Comparison of ENCODE assay signal across 8 mouse cellular contexts in genomic region chr5:92353517-92353916, GRCm38 (mm10). TPM values are rescaled to one million over a fixed set of nuclear protein-coding genes. Genes with fewer than 3 reads are reported as not detected.
A peak's percentile ranks its signal among the peaks of the same experiment; 100 is the strongest.
DNase-seq lines count a peak whose midpoint lies in the region; ATAC-seq and TF ChIP-seq lines count a peak whose summit lies in the region.

No protein-coding gene starts in this region.

- DNase-seq in midbrain, embryonic 14.5 days = peak; percentile 18
- DNase-seq in natural killer cell, adult 2 months (ENCODE audit: low spot score in 2 of 2) = peak; percentile 60 to 67
- DNase-seq in embryo, embryonic 11 days = no peak
- no peak for DNase-seq in urinary bladder, adult 2 months (ENCODE audit: low spot score)

- H3K36me3 ChIP-seq in midbrain, embryonic 14.5 days (ENCODE audit: control insufficient read depth, insufficient read depth, low read length) = no peaks in the 10 kb centered on the region
- H3K36me3 ChIP-seq in midbrain, embryonic 16.5 days (ENCODE audit: control insufficient read depth, insufficient read depth, low read length) = no peaks in the 10 kb centered on the region
- no peaks in the 10 kb centered on the region for H3K36me3 ChIP-seq in heart, embryonic 12.5 days
- no peaks in the 10 kb centered on the region for H3K36me3 ChIP-seq in limb, embryonic 15.5 days

- peaks cover 3% of the 10 kb centered on the region; the same call in 1 of the 2 replicates for H3K27me3 ChIP-seq in midbrain, embryonic 14.5 days (ENCODE audit: control insufficient read depth, insufficient read depth, low read length)
- H3K27me3 ChIP-seq in midbrain, embryonic 16.5 days (ENCODE audit: control insufficient read depth, insufficient read depth, low read depth, low read length) = no peaks in the 10 kb centered on the region
- H3K27me3 ChIP-seq in heart, embryonic 12.5 days (replicated peaks) = no peaks in the 10 kb centered on the region
- no peaks in the 10 kb centered on the region for H3K27me3 ChIP-seq in limb, embryonic 15.5 days

- no peak overlapping the region for H3K4me3 ChIP-seq in midbrain, embryonic 14.5 days (replicated peaks; ENCODE audit: low read depth, low read length)
- H3K4me3 ChIP-seq in midbrain, embryonic 16.5 days (ENCODE audit: low read depth, low read length) = no peak overlapping the region
- peak overlapping the region; percentile 65 for H3K4me3 ChIP-seq in bone marrow macrophage, adult 2 months (ENCODE audit: insufficient read depth, low read length)
- peak overlapping the region; percentile 49 for H3K4me3 ChIP-seq in heart, embryonic 12.5 days
- H3K4me3 ChIP-seq in limb, embryonic 15.5 days = peak overlapping the region; percentile 28

- no peak for TF ChIP-seq POLR2A in bone marrow macrophage, adult 2 months (IDR thresholded peaks at IDR 0.05; ENCODE audit: borderline replicate concordance, low read depth, low read length)

- 63% methylated on average over 11 of the region's 11 CpGs for WGBS in midbrain, embryonic 14.5 days
- whole genome bisulfite sequencing in midbrain, embryonic 16.5 days = 50% methylated on average over 11 of the region's 11 CpGs
- WGBS in heart, embryonic 12.5 days = 15% methylated on average over 11 of the region's 11 CpGs
- WGBS in limb, embryonic 15.5 days = 33% methylated on average over 11 of the region's 11 CpGs

- no peak for ATAC-seq in midbrain, embryonic 14.5 days (ENCODE audit: low FRiP score, low TSS enrichment)
- ATAC-seq in midbrain, embryonic 16.5 days = no peak
- ATAC-seq in heart, embryonic 12.5 days (ENCODE audit: insufficient number of reproducible peaks, low FRiP score) = no peak
- ATAC-seq in limb, embryonic 15.5 days (ENCODE audit: insufficient number of reproducible peaks, low FRiP score, low TSS enrichment, low read depth) = no peak

- H3K4me1 ChIP-seq in midbrain, embryonic 14.5 days (ENCODE audit: control insufficient read depth, insufficient read depth, low read length) = 0 out of 2 replicates have a peak, but pooled peaks cover 3% of the 10 kb centered on the region
- peaks cover 4% of the 10 kb centered on the region for H3K4me1 ChIP-seq in midbrain, embryonic 16.5 days (ENCODE audit: control insufficient read depth, insufficient read depth, low read length)
- H3K4me1 ChIP-seq in bone marrow macrophage, adult 2 months (ENCODE audit: control insufficient read depth, insufficient read depth, low read length) = peaks cover 17% of the 10 kb centered on the region
- peaks cover 8% of the 10 kb centered on the region; the same call in 1 of the 2 replicates for H3K4me1 ChIP-seq in heart, embryonic 12.5 days (replicated peaks)
- H3K4me1 ChIP-seq in limb, embryonic 15.5 days = peaks cover 9% of the 10 kb centered on the region; the same call in 1 of the 2 replicates

- no peak overlapping the region for H3K27ac ChIP-seq in midbrain, embryonic 14.5 days (replicated peaks; ENCODE audit: low read depth, low read length)
- H3K27ac ChIP-seq in midbrain, embryonic 16.5 days (ENCODE audit: low read length) = no peak overlapping the region
- peak overlapping the region; percentile 72 for H3K27ac ChIP-seq in bone marrow macrophage, adult 2 months (ENCODE audit: insufficient read depth, low read depth, low read length)
- peak overlapping the region; percentile 69 for H3K27ac ChIP-seq in heart, embryonic 12.5 days (ENCODE audit: poor library complexity, severe bottlenecking)
- H3K27ac ChIP-seq in limb, embryonic 15.5 days = no peak overlapping the region

- no peak overlapping the region for H3K9ac ChIP-seq in midbrain, embryonic 14.5 days (replicated peaks; ENCODE audit: low read length)
- no peak overlapping the region for H3K9ac ChIP-seq in midbrain, embryonic 16.5 days (ENCODE audit: low read depth, low read length)
- peak overlapping the region; percentile 56 for H3K9ac ChIP-seq in heart, embryonic 12.5 days
- H3K9ac ChIP-seq in limb, embryonic 15.5 days = no peak overlapping the region

- TF ChIP-seq CTCF in bone marrow macrophage, adult 2 months (IDR thresholded peaks at IDR 0.05; ENCODE audit: low read depth, low read length) = no peak

- no peak overlapping the region for H3K4me2 ChIP-seq in midbrain, embryonic 14.5 days (ENCODE audit: low read length)
- H3K4me2 ChIP-seq in midbrain, embryonic 16.5 days (ENCODE audit: low read length) = no peak overlapping the region
- H3K4me2 ChIP-seq in heart, embryonic 12.5 days = peak overlapping the region; percentile 67
- peak overlapping the region; percentile 31 for H3K4me2 ChIP-seq in limb, embryonic 15.5 days

- no peaks in the 10 kb centered on the region for H3K9me3 ChIP-seq in midbrain, embryonic 14.5 days (ENCODE audit: control insufficient read depth, low read length)
- no peaks in the 10 kb centered on the region for H3K9me3 ChIP-seq in midbrain, embryonic 16.5 days (replicated peaks; ENCODE audit: control insufficient read depth, low read length, poor library complexity, severe bottlenecking)
- no peaks in the 10 kb centered on the region for H3K9me3 ChIP-seq in heart, embryonic 12.5 days (replicated peaks)
- H3K9me3 ChIP-seq in limb, embryonic 15.5 days = no peaks in the 10 kb centered on the region

RNA-seq across cellular contexts. Expression of gene Cxcl10, which starts 4.8 kb away (rescaled TPM):
- polyA plus RNA-seq in midbrain, embryonic 14.5 days (2014; fragmentation: Nextera tagmentation; extraction: Ambion mirVana) = 3.5 TPM in 1 of 2 replicates, not detected in the other
- 0.16 and 0.32 TPM in 2 replicates for polyA plus RNA-seq in midbrain, embryonic 16.5 days (2015; fragmentation: Nextera tagmentation; extraction: Ambion mirVana)
- 30.4 and 32.0 TPM in 2 replicates for polyA plus RNA-seq in bone marrow macrophage, adult 2 months (2012; ENCODE audit: insufficient read depth, insufficient read length, missing spikeins)
- polyA plus RNA-seq in heart, embryonic 12.5 days (2016; fragmentation: Nextera tagmentation; extraction: Ambion mirVana) = 0.30 and 0.52 TPM in 2 replicates
- polyA plus RNA-seq in limb, embryonic 15.5 days (2015; fragmentation: Nextera tagmentation; extraction: Ambion mirVana) = 1.1 TPM in 2 replicates
- polyA plus RNA-seq in urinary bladder, adult 2 months (2012; rRNA removed) = 7.0 and 14.7 TPM in 2 replicates

RNA-seq across cellular contexts. Expression of gene Art3, which starts 21.9 kb away (rescaled TPM):
- polyA plus RNA-seq in midbrain, embryonic 14.5 days (2014; fragmentation: Nextera tagmentation; extraction: Ambion mirVana) = 3.7 and 6.1 TPM in 2 replicates
- 4.3 and 6.3 TPM in 2 replicates for polyA plus RNA-seq in midbrain, embryonic 16.5 days (2015; fragmentation: Nextera tagmentation; extraction: Ambion mirVana)
- not detected in 2 replicates for polyA plus RNA-seq in bone marrow macrophage, adult 2 months (2012; ENCODE audit: insufficient read depth, insufficient read length, missing spikeins)
- polyA plus RNA-seq in heart, embryonic 12.5 days (2016; fragmentation: Nextera tagmentation; extraction: Ambion mirVana) = 37.5 and 41.5 TPM in 2 replicates
- 7.3 and 13.3 TPM in 2 replicates for polyA plus RNA-seq in limb, embryonic 15.5 days (2015; fragmentation: Nextera tagmentation; extraction: Ambion mirVana)
- polyA plus RNA-seq in urinary bladder, adult 2 months (2012; rRNA removed) = 839 and 925 TPM in 2 replicates

RNA-seq across cellular contexts. Expression of gene Cxcl9, which starts 25.6 kb away (rescaled TPM):
- polyA plus RNA-seq in midbrain, embryonic 14.5 days (2014; fragmentation: Nextera tagmentation; extraction: Ambion mirVana) = not detected in 2 replicates
- not detected in 2 replicates for polyA plus RNA-seq in midbrain, embryonic 16.5 days (2015; fragmentation: Nextera tagmentation; extraction: Ambion mirVana)
- polyA plus RNA-seq in bone marrow macrophage, adult 2 months (2012; ENCODE audit: insufficient read depth, insufficient read length, missing spikeins) = 0.38 and 0.55 TPM in 2 replicates
- not detected in 2 replicates for polyA plus RNA-seq in heart, embryonic 12.5 days (2016; fragmentation: Nextera tagmentation; extraction: Ambion mirVana)
- polyA plus RNA-seq in limb, embryonic 15.5 days (2015; fragmentation: Nextera tagmentation; extraction: Ambion mirVana) = 0.31 and 0.55 TPM in 2 replicates
- 7.3 and 8.8 TPM in 2 replicates for polyA plus RNA-seq in urinary bladder, adult 2 months (2012; rRNA removed)

RNA-seq across cellular contexts. Expression of gene Sdad1, which starts 43.2 kb away (rescaled TPM):
- polyA plus RNA-seq in midbrain, embryonic 14.5 days (2014; fragmentation: Nextera tagmentation; extraction: Ambion mirVana) = 29.9 and 38.8 TPM in 2 replicates
- polyA plus RNA-seq in midbrain, embryonic 16.5 days (2015; fragmentation: Nextera tagmentation; extraction: Ambion mirVana) = 29.1 and 32.5 TPM in 2 replicates
- polyA plus RNA-seq in bone marrow macrophage, adult 2 months (2012; ENCODE audit: insufficient read depth, insufficient read length, missing spikeins) = 10.2 and 11.1 TPM in 2 replicates
- 28.5 and 29.0 TPM in 2 replicates for polyA plus RNA-seq in heart, embryonic 12.5 days (2016; fragmentation: Nextera tagmentation; extraction: Ambion mirVana)
- 37.1 and 40.5 TPM in 2 replicates for polyA plus RNA-seq in limb, embryonic 15.5 days (2015; fragmentation: Nextera tagmentation; extraction: Ambion mirVana)
- polyA plus RNA-seq in urinary bladder, adult 2 months (2012; rRNA removed) = 12.3 and 13.6 TPM in 2 replicates

Comparison
In these comparisons a context has a peak if more than half of its experiments do, and no peak if none do; other contexts are left out.
1. DNase-seq: peak in midbrain, embryonic 14.5 days (single experiment) and natural killer cell, adult 2 months (2 of 2); none in embryo, embryonic 11 days (single experiment) and urinary bladder, adult 2 months (single experiment).
2. H3K27ac ChIP-seq: peak in bone marrow macrophage, adult 2 months (single experiment) and heart, embryonic 12.5 days (single experiment); none in midbrain, embryonic 14.5 days (single experiment), midbrain, embryonic 16.5 days (single experiment) and limb, embryonic 15.5 days (single experiment).
3. H3K4me2 ChIP-seq: peak in heart, embryonic 12.5 days (single experiment) and limb, embryonic 15.5 days (single experiment); none in midbrain, embryonic 14.5 days (single experiment) and midbrain, embryonic 16.5 days (single experiment).
4. H3K4me3 ChIP-seq: peak in bone marrow macrophage, adult 2 months (single experiment), heart, embryonic 12.5 days (single experiment) and limb, embryonic 15.5 days (single experiment); none in midbrain, embryonic 14.5 days (single experiment) and midbrain, embryonic 16.5 days (single experiment).
5. RNA of gene Art3, which starts 21.9 kb away (polyA plus RNA-seq): 839 to 925 TPM in urinary bladder, adult 2 months; 37.5 to 41.5 TPM in heart, embryonic 12.5 days, 7.3 to 13.3 TPM in limb, embryonic 15.5 days, 3.7 to 6.1 TPM in midbrain, embryonic 14.5 days, 4.3 to 6.3 TPM in midbrain, embryonic 16.5 days and not detected in bone marrow macrophage, adult 2 months; every median in the first group is over 10 times any median in the second.